Mouse (Mus musculus) forebrain, embryonic 13.5 days (tissue): ENCODE measurements around the gene Anxa3. TPM values are rescaled to one million over a fixed set of nuclear protein-coding genes. Genes with fewer than 3 reads are reported as not detected.

Source experiments
- ATAC-seq: fragments of 200-750 bp; cut with Nextera tagmentation; 2 replicates; pipeline ENCODE4 v1.8.0; 2017
- H3K27ac ChIP-seq: fragments of 300-500 bp; sonication (generic); 2 replicates; pipeline ENCODE4 v1.5.1; 2015; ENCODE audit warnings: inconsistent platforms, mild to moderate bottlenecking, moderate library complexity
- H3K27me3 ChIP-seq: fragments of 300-500 bp; sonication (generic); 2 replicates; pipeline ENCODE4 v1.6.1; 2015; ENCODE audit warnings: mild to moderate bottlenecking, inconsistent platforms
- H3K36me3 ChIP-seq: fragments of 300-500 bp; sonication (generic); 2 replicates; pipeline ENCODE4 v1.6.1; 2015; ENCODE audit warnings: mild to moderate bottlenecking, inconsistent platforms; ENCODE audit not compliant: poor library complexity, severe bottlenecking
- H3K4me1 ChIP-seq: fragments of 300-500 bp; sonication (generic); 2 replicates; pipeline ENCODE4 v1.6.1; 2015; ENCODE audit warnings: inconsistent platforms
- H3K4me2 ChIP-seq: fragments of 300-500 bp; sonication (generic); 2 replicates; pipeline ENCODE4 v1.6.1; 2015; ENCODE audit warnings: inconsistent platforms, mild to moderate bottlenecking, moderate library complexity
- H3K4me3 ChIP-seq: fragments of 300-500 bp; sonication (generic); 2 replicates; pipeline ENCODE4 v1.5.1; 2015; ENCODE audit warnings: mild to moderate bottlenecking, inconsistent platforms
- H3K9ac ChIP-seq: fragments of 300-500 bp; sonication (generic); 2 replicates; pipeline ENCODE4 v1.6.1; 2015; ENCODE audit warnings: mild to moderate bottlenecking, inconsistent platforms
- H3K9me3 ChIP-seq: fragments of 300-500 bp; sonication (generic); replicated peaks from 2 replicates; pipeline ENCODE4 v1.6.1; 2016; ENCODE audit warnings: inconsistent platforms
- WGBS: fragments of 180-500 bp; shearing (Covaris S2); methylation state at CpG from one replicate; pipeline ENCODE4 v1.1.7; 2015; 5-methylcytosine and 5-hydroxymethylcytosine counted together
- polyA plus RNA-seq: library from polyadenylated mRNA; unstranded; fragments of >200 nt; fragmentation: Nextera tagmentation; extraction: Ambion mirVana; gene quantifications from 2 replicates; pipeline ENCODE4 v1.2.1, GENCODE M21; 2015

Gene Anxa3
- polyA plus RNA-seq, 1 experiment from 2014 or later, result 19.1 TPM

DNA sequence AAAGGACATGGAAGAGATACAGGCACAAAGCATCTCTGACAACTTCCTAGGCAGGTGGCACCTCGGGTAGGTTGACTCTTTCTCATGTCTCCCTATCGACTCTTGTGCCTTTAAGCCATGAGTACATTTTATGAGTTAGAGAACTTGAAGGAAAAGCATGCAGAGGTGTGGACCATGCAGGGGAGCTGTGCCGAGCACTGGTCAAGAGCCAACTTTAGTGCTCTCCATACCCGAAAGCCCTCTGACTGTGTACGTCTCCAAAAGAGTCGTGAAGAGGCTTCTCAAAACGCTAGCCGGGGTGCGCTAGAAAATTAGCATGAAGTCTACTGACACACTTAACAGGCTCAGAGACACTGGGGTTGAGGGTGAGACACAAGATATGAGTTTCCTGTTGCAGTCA lies 6.0 kb downstream of the Anxa3 start:
- Histone ChIP-seq H3K4me1 (no peaks in the 10 kb centered on the region), H3K4me2 (no peak overlapping the region), H3K4me3 (no peak overlapping the region), H3K36me3 (no peaks in the 10 kb centered on the region), H3K27me3 (peaks cover 2% of the 10 kb centered on the region; the same call in 1 of the 2 replicates), H3K9me3 (no peaks in the 10 kb centered on the region), H3K27ac (no peak overlapping the region), H3K9ac (no peak overlapping the region)
- WGBS, result 90% methylated on average over 9 of the region's 9 CpGs
- ATAC-seq, result no peak

DNA sequence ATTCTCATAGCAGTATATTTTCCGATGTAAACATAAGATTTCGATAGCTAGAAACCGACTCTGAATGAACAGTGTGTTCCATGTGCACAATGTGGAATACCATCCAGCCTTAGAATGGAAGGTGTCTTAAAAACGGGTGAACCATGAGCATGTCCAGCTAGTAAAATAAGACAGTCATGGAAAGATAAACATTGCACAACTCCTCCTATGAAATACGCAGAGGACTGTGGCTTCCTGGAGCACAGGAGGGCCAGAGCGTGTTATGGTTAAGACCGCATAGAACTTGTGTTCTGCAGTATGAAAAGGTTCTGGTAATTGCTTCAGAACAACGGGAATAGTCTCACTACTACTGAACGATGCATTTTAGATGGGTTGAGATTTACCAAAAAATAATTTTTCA lies 6.8 kb downstream of the Anxa3 start:
- Histone ChIP-seq H3K9me3 (no peaks in the 10 kb centered on the region), H3K4me3 (no peak overlapping the region), H3K4me1 (no peaks in the 10 kb centered on the region), H3K9ac (no peak overlapping the region), H3K27ac (no peak overlapping the region), H3K27me3 (no peaks in the 10 kb centered on the region), H3K36me3 (no peaks in the 10 kb centered on the region), H3K4me2 (no peak overlapping the region)
- no peak for ATAC-seq
- 92% methylated on average over 9 of the region's 9 CpGs for WGBS

- no peak for ATAC-seq
- no peaks in the 10 kb centered on the region for H3K4me1 ChIP-seq
- WGBS, result 16% methylated on average over 7 of the region's 7 CpGs
- no peak overlapping the region for H3K9ac ChIP-seq
- H3K4me2 ChIP-seq, result no peak overlapping the region
- H3K36me3 ChIP-seq, result no peaks in the 10 kb centered on the region
- no peak overlapping the region for H3K27ac ChIP-seq
- H3K9me3 ChIP-seq, result no peaks in the 10 kb centered on the region
- H3K27me3 ChIP-seq, result no peaks in the 10 kb centered on the region
- H3K4me3 ChIP-seq, result no peak overlapping the region
These were observed 9.0 kb downstream of the Anxa3 start for GRCm38 (mm10) chr5:96802185-96802584.

- Histone ChIP-seq H3K4me2 (no peak overlapping the region), H3K36me3 (no peaks in the 10 kb centered on the region), H3K9ac (no peak overlapping the region), H3K27ac (no peak overlapping the region), H3K4me3 (no peak overlapping the region), H3K27me3 (no peaks in the 10 kb centered on the region), H3K9me3 (no peaks in the 10 kb centered on the region), H3K4me1 (no peaks in the 10 kb centered on the region)
- WGBS, result 58% methylated on average over 3 of the region's 3 CpGs
- ATAC-seq, result no peak
These were observed 10.0 kb downstream of the Anxa3 start for GRCm38 (mm10) chr5:96803091-96803490.

DNA sequence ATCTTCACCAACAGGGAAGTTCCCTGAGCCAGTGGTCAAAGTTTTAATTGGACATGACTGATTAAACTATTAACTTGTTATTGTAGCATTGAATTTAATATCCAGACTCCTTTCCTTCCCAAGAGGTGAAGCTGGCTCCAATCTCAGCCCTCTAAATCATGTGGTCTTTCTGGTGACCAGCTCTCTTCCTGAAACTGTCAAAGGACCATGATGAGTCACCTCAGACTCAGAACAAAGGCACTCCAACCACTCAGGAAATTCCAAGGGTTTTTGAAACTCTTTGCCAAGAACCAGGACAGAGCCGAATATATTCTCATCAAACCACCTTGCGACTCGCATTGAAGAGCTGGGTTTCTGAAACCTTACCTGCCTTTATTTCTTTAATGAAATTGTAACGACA lies 11.2 kb downstream of the Anxa3 start:
- no peaks in the 10 kb centered on the region for H3K36me3 ChIP-seq
- no peaks in the 10 kb centered on the region for H3K27me3 ChIP-seq
- H3K9ac ChIP-seq, result no peak overlapping the region
- ATAC-seq, result no peak
- H3K9me3 ChIP-seq, result no peaks in the 10 kb centered on the region
- no peaks in the 10 kb centered on the region for H3K4me1 ChIP-seq
- WGBS, result 86% methylated on average over 4 of the region's 4 CpGs
- no peak overlapping the region for H3K27ac ChIP-seq
- H3K4me3 ChIP-seq, result no peak overlapping the region
- H3K4me2 ChIP-seq, result no peak overlapping the region

DNA sequence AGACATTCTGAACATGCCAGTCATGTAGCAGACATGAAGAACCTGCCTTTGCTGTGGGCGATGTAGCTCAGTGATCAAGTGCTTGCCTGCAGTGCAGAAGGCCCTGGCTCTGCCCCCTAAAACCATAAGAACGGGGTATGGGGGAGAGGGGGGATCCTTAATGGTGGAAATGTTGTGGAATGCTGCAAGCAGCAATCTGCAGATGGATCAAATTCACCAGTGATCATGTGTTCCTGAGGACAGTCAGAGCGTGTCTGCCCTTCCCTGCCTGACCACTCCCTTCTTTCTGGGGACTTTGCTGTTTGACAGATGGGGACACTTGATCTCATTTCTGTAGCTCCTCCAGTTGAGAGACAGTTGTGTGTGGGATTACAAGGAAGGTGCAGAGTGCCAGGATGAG lies 11.7 kb downstream of the Anxa3 start:
- no peak overlapping the region for H3K9ac ChIP-seq

GRCm38 (mm10) chr5:96810620-96811019 lies 17.5 kb downstream of the Anxa3 start:
- H3K4me3 ChIP-seq, result no peak overlapping the region
- no peaks in the 10 kb centered on the region for H3K9me3 ChIP-seq
- peaks cover 4% of the 10 kb centered on the region; the same call in 1 of the 2 replicates for H3K4me1 ChIP-seq
- WGBS, result 64% methylated on average over 4 of the region's 4 CpGs
- H3K27me3 ChIP-seq, result no peaks in the 10 kb centered on the region
- no peak for ATAC-seq
- no peaks in the 10 kb centered on the region for H3K36me3 ChIP-seq
- no peak overlapping the region for H3K27ac ChIP-seq
- no peak overlapping the region for H3K4me2 ChIP-seq
- H3K9ac ChIP-seq, result no peak overlapping the region

More for the DNA sequence above, 11.7 kb downstream of the Anxa3 start:
- Histone ChIP-seq H3K4me1 (no peaks in the 10 kb centered on the region), H3K36me3 (no peaks in the 10 kb centered on the region), H3K9me3 (no peaks in the 10 kb centered on the region), H3K4me2 (no peak overlapping the region), H3K4me3 (no peak overlapping the region), H3K27ac (no peak overlapping the region), H3K27me3 (no peaks in the 10 kb centered on the region)
- 86% methylated on average over 3 of the region's 3 CpGs for WGBS
- no peak for ATAC-seq

DNA sequence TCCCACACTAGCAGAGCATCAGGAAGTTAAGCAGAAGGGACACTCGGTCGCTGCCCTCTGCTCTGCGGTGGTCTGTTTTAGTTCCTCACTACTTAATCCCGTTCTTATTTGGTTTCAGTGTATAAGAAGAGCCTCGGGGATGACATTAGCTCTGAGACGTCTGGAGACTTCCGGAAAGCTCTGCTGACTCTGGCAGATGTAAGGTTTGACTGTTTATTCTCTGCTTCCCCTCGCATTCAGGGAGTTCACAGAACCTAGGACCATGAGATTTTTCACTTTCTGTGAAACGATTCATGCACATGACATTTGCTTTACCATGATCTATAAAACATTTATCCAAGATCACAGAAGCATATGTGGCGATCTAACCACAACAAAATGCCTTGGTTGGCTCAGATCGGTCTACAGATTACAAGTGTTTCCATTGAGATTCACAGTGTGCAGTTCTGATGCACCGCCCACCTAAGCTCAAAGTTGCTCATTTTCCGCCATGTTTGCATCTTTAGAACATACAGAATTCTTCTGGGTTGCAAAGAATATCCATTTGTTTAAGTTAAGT lies 31.7 kb downstream of the Anxa3 start:
- no peaks in the 10 kb centered on the region for H3K36me3 ChIP-seq
- no peaks in the 10 kb centered on the region for H3K27me3 ChIP-seq
- WGBS, result 91% methylated on average over 13 of the region's 13 CpGs
- no peak for ATAC-seq
- no peak overlapping the region for H3K4me3 ChIP-seq
- no peak overlapping the region for H3K9ac ChIP-seq
- no peak overlapping the region for H3K4me2 ChIP-seq
- H3K9me3 ChIP-seq, result no peaks in the 10 kb centered on the region
- no peak overlapping the region for H3K27ac ChIP-seq
- no peaks in the 10 kb centered on the region for H3K4me1 ChIP-seq

DNA sequence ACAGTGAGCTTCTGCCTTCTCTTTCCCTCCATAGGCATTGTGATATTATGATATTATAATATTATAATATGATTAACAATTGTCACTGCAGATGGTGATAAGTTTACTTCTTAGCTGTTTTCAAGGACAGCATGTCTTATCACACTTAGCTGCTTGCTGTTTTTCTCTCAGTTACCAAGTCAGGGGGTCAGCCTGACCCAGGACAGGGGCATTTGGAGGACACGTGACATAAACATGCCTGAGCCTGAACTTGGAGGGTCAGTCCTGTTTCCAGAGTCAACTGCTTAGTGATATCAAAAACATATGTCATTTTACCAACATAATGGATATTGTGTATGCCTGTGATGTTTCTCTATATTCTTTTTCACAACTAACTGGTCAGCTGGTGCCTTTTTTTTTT lies 34.0 kb downstream of the Anxa3 start:
- WGBS, result 82% methylated on average over 1 of the region's 1 CpGs
- ATAC-seq, result no peak

DNA sequence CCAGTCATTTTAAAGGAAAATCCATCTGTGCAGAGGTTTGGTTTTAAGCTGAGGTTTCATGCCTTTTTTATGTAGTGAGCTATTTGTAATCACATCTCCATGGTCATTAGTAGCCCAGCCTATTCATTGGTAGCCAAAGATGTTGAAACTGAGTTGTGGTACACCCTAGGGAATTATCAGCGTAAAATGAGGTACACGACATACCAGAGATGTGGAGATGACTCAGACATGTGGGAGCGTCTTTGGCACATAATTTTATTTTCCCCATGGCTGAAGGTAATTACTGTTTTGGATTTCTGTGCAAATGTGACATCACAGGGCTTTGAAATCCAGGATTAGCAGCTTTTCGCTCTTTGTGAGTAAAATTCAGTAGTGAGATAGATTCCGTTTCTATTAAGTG lies 41.2 kb downstream of the Anxa3 start:
- H3K4me2 ChIP-seq, result no peak overlapping the region
- H3K9me3 ChIP-seq, result no peaks in the 10 kb centered on the region
- H3K27ac ChIP-seq, result no peak overlapping the region
- 77% methylated on average over 5 of the region's 5 CpGs for WGBS
- H3K9ac ChIP-seq, result no peak overlapping the region
- H3K36me3 ChIP-seq, result no peaks in the 10 kb centered on the region
- ATAC-seq, result no peak
- no peaks in the 10 kb centered on the region for H3K27me3 ChIP-seq
- no peak overlapping the region for H3K4me3 ChIP-seq
- no peaks in the 10 kb centered on the region for H3K4me1 ChIP-seq

More for the DNA sequence above, 34.0 kb downstream of the Anxa3 start:
- Histone ChIP-seq H3K4me3 (no peak overlapping the region), H3K36me3 (no peaks in the 10 kb centered on the region), H3K27me3 (no peaks in the 10 kb centered on the region), H3K4me2 (no peak overlapping the region), H3K9me3 (no peaks in the 10 kb centered on the region), H3K9ac (no peak overlapping the region), H3K27ac (no peak overlapping the region), H3K4me1 (no peaks in the 10 kb centered on the region)

DNA sequence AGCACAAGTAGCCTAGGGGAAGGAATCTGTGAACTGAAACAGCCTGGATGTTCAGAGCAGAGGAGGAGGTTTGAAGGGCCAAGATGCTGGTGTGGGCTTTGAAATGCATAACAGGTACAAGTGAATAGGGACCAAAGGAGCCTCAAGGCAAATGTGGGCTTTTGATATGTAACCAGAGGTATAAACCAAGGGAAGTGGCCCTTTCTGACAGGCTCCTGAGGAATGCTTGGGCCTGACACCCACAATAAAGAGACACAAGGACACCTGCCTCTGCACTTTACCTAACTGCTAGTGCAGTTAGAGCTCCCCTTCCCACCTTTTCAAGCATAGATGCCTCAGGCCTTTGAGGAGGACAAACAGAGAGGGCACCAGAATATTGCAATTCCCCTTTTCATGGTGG lies 54.8 kb downstream of the Anxa3 start:
- Histone ChIP-seq H3K9ac (no peak overlapping the region), H3K4me2 (no peak overlapping the region), H3K27me3 (no peaks in the 10 kb centered on the region), H3K27ac (no peak overlapping the region), H3K4me1 (no peaks in the 10 kb centered on the region), H3K9me3 (no peaks in the 10 kb centered on the region), H3K36me3 (no peaks in the 10 kb centered on the region), H3K4me3 (no peak overlapping the region)
- no peak for ATAC-seq

- WGBS, result 86% methylated on average over 3 of the region's 3 CpGs
- Histone ChIP-seq H3K27me3 (no peaks in the 10 kb centered on the region), H3K4me2 (no peak overlapping the region), H3K9ac (no peak overlapping the region), H3K9me3 (no peaks in the 10 kb centered on the region), H3K4me3 (no peak overlapping the region), H3K36me3 (no peaks in the 10 kb centered on the region), H3K4me1 (no peaks in the 10 kb centered on the region), H3K27ac (no peak overlapping the region)
- no peak for ATAC-seq
These were observed 55.2 kb downstream of the Anxa3 start for GRCm38 (mm10) chr5:96848386-96848785.

DNA sequence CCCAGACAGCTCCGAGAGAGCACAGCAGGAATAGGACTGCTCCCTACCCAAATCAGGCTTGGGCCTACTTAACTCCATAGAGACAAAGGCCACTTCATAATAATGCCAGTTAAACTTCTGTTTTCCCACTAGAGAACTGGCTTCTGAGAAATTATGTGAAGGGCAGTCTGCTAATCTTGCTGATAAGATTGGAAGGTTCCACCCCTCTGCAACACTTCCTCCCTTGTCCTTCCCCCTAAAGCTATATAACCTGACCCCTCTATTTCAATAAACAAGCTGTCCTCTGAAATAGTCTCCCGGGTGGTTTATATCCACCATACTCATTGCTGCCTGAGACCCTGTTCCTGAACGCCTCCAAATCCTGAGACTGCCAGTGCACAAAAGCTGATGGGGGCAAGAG lies 56.1 kb downstream of the Anxa3 start:
- ATAC-seq, result no peak
- WGBS, result 87% methylated on average over 3 of the region's 3 CpGs
- no peaks in the 10 kb centered on the region for H3K9me3 ChIP-seq
- H3K9ac ChIP-seq, result no peak overlapping the region
- H3K4me2 ChIP-seq, result no peak overlapping the region
- H3K4me1 ChIP-seq, result no peaks in the 10 kb centered on the region
- H3K27ac ChIP-seq, result no peak overlapping the region
- H3K4me3 ChIP-seq, result no peak overlapping the region
- H3K36me3 ChIP-seq, result no peaks in the 10 kb centered on the region
- H3K27me3 ChIP-seq, result no peaks in the 10 kb centered on the region
